Mouse (Mus musculus) adrenal gland, adult 8-10 months (tissue): ENCODE measurements around the gene Dip2c. TPM values are rescaled to one million over a fixed set of nuclear protein-coding genes. Genes with fewer than 3 reads are reported as not detected.

ENCODE experiments used
- DNase-seq: peaks from one replicate; pipeline ENCODE4 v3.0.0; 2022
- total RNA-seq, 4 experiments: library from RNA; stranded (reverse); gene quantifications; 2 replicates each; pipeline ENCODE4 v1.2.4; 2022

Dip2c gene
- total RNA-seq, 4 experiments from 2014 or later = 22.6 to 28.8 (median 26.6) TPM

DNA sequence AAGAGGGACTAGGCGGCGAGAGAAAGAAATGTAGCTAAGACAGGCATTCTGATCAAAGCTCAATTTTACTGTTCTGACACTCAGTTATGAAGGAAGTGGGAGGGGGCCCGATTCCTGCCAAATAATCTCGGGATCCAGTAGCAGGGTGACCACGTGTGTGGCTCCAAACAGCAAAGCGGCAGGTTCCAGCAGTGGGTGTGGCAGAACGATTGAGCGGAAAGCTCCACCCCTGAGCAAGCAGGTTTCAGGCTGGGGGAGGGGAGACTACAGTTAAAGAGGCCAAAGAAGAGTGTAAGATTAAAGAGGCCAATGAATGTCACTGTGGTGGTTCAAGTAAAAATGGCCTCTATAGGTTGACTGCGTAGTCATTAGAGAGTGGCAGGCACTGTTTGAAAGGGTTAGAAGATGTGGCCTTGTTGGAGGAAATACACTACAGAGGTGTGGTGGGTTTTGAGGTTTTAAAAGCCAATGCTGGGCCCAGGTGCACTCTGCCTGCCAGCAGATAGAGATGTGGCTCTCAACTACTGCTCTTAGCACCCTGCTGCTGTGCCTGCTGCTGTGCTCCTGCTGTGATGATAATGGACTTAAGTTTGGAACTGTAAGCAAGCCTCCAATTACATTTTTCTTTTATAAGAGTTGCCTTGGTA, 271.5 kb downstream of the Dip2c start:
- DNase-seq = no peak

DNA sequence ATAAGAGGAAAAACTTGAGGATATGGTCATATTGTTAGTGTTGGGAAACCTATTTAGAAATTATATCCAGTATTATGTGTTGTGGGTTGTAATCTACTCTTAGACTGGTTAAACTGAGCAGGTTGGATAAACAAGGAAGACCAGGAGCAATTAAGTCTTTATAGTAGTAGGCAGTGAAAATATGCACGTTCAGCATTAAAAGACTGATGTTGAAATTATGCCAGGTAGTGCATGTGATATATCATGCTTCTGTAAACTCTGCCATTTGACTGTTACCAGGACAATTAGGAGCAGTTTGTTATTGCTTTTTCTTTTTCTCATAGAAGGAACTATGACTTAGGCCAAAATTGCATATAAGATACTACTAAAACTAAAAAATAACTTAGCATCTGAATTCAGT, 285.8 kb downstream of the Dip2c start:
- DNase-seq = no peak

DNA sequence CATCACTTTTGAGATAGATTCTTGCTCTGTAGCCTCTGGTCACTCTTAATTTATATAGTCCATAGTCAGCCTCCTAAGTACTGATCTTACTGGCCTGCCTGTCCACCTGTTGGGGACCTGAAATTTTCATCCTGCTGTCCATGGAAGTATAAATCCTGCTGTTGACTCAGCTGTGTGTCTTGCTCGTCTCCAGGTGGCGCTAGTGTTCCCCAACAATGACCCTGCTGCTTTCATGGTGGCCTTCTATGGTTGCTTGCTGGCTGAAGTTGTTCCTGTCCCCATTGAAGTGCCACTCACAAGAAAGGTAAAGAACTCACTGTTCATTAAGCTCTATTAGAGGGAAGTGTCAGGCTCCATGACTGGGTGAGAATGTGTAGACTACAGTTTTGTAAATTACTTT, 286.6 kb downstream of the Dip2c start:
- DNase-seq = peak; percentile 38

DNA sequence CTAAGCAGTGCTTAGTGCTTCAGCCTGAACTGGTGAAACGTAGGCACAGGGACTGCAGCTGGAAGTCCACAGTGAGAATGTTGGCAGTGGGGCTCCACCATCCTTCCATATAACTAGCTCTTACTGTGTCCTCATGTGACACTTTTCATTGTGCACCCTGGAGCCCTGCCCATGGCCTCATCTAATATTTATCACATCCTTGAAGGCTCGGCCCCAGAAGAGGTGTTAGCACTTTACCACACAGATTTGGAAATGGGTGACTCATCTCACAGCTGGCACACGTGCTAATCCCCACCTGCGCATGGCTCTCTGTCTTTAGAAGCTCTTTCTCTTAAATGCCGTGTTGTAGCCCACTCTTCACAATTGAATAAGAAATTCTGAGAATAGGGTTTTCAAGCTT, 292.5 kb downstream of the Dip2c start:
- DNase-seq = peak; percentile 11

DNA sequence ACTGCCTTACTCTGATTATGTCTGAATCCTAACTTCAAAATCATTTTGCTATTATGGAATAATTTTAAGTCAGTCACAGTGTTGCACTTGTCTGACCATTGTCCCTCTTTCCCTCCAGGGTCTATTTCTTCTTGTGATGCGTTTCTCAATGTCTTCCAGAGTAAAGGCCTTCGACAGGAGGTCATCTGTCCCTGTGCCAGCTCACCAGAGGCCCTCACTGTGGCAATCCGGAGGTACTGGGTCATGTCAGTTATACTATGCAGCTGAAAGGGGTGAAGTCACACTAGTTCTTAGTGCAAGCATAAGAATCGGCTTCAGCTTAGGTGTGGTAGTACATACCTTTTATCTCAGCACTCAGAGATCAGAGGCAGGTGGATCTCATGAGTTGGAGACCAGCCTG, 300.4 kb downstream of the Dip2c start:
- peak; percentile 57 for DNase-seq

DNA sequence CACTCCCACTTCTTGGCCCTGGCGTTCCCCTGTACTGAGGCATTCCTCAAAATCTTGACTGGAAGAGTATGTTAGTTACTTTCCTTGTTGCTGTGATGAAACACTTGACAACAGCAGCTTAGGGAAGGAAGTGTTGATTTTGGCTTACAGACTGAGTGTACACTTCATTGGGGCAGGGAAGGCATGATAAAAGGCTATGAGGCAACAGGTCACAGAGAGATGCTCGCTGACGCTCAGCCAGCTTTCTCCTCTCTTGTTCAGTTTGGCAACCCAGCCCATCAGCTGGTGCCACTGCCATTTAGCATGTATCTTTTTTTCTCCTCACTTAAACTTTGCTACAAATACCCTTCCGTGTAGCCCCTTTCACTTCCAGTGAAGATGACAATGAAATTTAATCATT, 302.1 kb downstream of the Dip2c start:
- DNase-seq = peak; percentile 49

DNA sequence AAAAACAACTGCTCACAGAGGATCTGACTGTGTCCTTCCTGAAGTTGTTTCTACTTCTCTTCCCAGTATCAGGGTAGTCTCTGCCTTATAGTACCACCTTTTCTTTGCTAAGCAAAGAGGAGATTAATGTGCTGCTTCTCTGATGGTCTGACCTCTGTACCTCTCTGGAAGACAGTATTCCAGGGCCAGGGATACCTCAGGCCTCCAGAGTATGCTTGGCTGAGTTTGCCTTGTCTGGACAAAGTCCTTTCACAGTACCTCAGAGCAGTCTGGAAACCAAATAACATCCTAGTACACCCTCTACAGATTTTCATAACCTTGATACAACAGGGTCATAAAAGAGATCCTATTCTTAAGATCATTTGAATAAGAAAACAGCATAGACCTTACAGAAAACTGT, 305.5 kb downstream of the Dip2c start:
- DNase-seq = no peak

DNA sequence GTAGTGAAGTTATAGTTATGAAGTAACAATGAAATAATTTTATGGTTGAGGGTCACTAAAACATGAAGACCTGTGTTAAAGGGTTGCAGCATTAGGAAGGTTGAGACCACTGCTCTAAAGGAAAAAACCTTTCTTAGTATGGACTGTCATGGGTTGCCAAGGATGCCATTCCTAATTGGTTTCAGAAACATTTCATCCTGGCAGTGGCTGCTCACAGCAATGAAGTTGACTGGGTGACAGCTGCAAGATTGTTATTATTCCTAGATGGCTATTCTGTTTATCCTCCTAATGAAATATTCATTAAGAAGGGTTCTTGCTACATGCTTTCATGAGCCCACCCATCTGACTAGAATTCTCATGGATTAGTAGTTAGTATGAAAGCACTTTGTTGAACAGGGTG, 307.3 kb downstream of the Dip2c start:
- DNase-seq = no peak

DNA sequence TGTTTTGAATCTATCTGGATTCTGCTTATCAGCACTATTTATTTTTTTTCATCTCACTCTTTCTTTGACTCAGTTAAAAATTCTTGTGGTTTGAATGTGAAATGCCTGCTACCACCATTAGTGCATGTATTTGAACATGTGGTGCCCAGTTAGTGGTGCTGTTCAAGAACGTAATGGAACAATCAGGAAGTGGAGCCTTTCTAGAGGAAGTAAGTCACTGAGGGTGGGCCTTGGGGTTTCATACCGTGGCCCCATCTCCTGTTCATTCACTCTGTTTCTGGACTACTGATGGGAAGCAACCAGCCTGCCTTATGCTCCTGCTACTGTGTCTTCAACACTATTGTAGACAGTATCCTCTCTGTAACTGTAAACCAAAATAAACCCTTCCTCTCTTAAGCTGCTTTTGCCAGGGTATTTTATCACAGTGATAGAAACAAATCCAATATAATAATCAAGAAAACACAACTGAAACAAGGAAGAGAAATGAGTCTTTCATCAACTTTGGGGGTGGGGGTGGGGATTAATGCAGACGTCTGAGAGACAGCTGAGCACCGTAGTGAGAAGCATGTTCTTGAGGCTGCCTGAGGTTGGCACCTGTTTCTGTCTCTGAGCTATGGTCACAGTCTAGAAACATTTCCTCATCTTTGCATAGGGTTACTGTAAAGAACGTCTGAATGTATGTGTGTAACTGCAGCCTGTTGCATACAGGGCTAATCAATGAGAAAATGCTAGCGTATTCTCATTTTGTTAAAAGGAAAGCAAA, 323.2 kb downstream of the Dip2c start:
- no peak for DNase-seq

DNA sequence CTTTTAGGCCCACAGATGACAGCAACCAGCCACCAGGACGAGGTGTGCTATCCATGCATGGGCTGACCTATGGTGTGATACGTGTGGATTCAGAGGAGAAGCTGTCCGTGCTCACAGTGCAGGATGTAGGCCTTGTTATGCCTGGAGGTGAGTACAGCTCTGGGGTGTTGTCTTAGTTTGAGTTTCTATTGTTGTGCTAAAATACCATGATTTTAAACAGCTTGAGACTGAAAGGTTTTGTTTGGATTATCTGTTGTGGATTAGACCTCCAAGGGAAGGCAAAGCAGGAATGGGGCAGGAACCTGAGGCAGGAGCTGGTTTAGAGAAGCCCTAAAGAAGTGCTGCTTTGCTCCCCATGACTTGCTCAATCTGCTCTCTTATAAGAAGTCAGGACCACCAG, 325.0 kb downstream of the Dip2c start:
- DNase-seq = no peak

DNA sequence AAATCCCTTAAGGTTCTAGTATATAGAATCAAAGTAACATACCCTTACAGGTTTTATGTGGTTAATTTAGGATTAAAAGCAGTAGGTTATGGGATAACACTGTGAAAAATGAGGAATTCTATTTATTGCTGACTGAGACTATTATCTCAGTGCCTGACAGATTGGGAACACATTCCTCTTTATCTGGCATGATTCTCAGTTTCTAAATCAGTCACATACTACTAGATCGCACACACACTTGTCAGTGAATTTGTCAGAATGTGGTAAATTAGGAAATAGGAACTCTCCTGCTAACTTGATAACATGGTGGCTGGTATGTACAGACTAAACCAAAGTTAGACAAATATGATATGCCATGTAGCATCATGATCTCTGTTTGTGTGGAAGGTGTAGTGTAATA, 334.9 kb downstream of the Dip2c start:
- DNase-seq = no peak

DNA sequence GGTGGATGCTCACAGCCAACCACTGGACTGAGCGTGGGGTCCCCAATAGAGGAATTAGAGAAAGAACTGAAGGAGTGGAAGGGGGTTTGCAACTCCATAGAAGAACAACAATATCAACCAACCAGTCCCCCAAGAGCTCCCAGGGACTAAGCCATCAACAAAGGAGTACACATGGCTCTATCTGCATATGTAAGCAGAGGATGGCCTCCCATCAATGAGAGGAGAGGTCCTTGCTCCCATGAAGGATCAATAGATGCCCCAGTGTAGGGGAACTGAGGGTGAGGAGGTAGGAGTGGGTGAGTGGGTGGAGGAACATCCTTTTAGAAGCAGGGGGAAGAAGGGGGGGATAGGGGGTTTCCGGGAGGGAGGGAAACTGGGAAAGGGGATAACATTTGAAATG, 356.4 kb downstream of the Dip2c start:
- no peak for DNase-seq

DNA sequence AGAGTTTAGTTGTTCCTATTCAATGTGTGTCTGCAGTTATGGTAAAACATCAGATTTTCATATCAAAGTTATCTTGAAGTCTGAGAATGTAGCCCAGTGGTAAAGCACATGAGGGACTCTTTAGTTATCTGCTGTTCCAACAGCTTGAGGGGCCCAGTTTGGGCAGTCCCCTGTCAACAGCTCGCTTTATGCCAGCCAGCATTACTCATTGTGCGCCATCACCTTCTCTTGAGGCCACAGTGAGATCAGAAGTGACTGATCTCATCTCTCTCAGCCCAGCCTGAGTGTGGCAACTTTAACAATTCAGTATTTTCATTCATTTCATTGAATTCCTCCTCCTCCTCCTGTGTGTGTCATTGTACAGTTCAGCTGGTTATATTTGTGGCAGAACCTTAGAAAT, 359.6 kb downstream of the Dip2c start:
- peak; percentile 13 for DNase-seq

DNA sequence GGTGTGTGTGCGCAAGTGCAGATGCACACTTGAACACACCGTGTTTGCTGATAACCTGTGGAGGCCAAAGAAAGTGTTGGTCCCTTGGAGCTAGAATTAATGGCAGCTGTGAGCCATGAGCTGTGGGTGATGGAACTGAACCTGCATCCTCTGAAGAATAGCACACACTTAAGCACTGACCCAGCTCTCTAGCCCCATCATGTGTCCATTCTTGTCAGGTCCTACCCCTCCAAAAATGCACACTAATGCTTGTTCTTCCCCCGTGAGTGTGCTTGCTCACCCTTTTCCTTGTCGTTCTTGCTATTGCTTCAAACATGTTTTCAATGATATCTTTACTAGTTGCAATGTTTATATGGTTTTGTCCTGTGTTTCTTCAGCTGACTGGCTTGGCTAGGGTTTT, 360.2 kb downstream of the Dip2c start:
- DNase-seq = no peak

DNA sequence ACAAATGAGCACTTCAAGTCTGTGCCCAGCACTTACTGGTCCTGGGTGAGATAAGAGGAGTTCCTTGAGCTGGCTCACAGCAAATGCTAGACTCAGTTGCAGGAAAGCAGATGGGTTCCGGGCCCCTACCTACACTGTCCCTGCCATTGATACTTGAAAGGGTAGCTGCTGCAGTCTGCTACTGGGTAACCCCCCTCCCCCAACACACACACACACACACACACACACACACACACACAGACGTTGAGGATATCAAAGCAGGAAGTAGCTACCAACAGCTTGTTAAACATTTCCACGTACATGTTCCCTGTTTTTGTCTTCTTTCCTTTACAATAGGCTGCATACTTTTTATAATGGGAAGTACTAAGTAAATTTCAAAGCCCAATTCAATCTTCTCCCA, 361.6 kb downstream of the Dip2c start:
- no peak for DNase-seq

DNA sequence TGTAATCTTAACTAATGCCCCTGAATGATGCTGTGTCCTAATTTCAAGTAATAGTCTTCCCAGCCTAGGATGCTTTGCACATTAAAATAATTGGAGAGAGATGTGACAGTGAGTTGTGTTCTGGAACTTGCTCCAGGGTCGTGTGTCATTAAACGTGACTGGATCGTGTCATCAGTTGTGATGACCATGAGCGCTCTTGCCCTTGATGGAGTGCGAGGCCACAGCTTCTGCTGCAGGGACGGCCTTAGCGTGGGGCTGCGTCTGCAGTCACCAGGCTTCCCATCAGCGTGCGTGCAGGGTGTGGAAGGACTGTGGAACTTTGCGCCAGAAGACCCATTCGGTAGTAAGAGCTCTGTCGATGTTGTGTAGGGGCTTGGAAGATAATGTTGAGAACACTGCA, 372.4 kb downstream of the Dip2c start:
- peak; percentile 80 for DNase-seq

DNA sequence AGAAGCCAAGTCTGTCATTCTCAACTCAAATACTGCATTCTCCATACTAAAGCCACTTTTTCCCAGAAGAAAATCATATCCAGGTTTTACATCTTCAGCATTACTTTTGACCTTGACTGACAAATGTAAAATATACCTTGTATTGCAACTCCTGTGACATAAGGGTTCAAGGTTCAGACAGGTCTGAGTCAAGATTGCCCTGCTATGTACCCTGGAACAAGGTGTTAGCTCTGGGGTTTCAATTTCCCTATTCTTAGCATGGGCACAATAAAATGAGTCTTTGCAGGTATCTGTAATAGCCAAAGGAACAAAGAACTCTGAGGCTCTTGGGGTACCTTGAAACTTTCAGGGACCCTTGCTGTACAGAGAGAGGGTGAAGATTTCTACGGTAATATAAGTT, 373.6 kb downstream of the Dip2c start:
- DNase-seq = no peak

DNA sequence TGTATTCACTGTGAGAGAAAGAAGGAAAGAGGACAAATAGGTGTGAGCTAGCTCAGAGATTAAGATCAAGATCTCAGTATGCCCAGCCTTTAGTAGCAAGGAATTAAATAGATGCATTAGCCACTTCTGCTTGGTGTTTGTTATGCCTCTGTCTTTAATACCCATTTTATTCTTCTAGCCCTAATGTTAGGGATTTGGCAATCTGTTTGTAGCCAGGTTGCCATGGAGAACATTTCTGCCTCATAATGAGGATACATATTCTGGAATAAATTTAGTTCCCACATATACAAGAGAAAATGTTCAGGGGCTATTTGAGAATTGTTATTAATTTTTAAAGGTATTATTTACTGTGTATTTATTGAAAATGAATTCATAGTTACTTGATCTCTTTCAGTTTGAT, 374.3 kb downstream of the Dip2c start:
- no peak for DNase-seq

DNA sequence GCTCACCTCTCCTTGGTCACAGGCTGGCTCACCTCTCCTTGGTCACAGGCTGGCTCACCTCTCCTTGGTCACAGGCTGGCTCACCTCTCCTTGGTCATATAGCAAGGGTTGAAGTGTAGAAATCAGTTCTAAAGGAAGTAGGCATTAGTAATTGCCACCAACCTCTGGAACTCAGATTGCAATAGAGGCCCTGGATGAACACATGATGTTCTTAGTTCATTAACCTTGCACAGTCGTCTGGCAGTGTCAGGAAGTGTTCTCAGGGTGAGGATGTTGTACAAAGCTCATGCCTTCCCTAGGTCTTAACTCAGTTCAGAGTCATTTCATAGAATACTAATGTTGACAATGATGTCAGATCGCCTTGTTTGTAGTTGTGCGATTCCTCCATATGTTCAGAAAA, 376.7 kb downstream of the Dip2c start:
- DNase-seq = no peak

DNA sequence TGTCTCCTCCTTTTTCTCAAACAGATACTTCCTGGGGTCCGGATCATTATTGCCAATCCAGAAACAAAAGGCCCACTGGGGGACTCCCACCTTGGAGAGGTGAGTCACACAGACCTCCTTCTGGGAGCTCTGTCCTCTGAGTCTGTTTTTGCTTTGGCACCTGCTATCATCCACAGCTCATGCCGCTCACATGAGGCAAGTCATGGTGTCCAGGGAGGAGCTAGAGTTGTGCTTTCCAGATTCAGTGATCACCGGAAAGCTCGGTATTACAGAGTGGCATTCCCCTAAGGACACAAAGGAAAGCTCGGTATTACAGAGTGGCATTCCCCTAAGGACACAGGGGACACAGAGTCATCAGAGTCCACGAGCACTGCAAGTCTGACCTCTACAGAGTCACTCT, 380.3 kb downstream of the Dip2c start:
- DNase-seq = no peak

DNA sequence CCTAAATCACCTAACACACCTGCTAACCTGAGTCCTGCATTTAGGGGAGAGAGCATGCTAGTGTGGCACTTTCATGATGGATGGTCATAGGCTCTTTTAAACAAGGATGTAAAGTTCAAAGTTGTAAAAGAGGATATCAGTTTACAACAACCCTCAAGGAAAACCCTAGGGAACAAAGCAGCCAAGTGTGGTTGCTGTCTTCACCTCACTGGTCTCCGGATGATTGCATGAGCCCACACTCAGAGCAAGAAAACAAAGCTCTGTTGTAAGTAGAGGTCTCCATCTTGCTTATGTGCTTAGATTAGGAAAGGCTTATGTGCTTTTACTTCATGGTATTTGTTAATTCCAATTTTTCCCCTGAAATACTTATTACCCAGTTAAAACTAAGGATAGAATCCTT, 384.4 kb downstream of the Dip2c start:
- no peak for DNase-seq

DNA sequence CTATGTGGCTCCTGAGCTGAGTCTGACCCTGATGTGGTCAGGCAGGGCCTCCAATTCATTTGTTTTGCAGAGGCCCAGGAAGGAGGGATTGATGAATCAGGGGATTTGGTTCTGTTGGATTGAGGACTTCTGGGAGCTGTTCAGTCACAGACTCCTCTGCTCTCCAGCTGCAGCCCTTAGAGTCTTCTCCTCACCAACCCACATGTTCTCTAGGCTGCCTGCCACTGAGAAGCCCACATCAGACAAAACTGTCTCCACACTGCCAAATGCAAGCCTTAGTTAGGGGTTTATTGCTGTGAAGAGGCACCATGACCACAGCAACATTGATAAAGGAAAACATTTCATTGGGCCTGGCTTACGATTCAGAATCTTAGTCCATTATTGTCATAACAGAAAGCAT, 387.3 kb downstream of the Dip2c start:
- DNase-seq = no peak

DNA sequence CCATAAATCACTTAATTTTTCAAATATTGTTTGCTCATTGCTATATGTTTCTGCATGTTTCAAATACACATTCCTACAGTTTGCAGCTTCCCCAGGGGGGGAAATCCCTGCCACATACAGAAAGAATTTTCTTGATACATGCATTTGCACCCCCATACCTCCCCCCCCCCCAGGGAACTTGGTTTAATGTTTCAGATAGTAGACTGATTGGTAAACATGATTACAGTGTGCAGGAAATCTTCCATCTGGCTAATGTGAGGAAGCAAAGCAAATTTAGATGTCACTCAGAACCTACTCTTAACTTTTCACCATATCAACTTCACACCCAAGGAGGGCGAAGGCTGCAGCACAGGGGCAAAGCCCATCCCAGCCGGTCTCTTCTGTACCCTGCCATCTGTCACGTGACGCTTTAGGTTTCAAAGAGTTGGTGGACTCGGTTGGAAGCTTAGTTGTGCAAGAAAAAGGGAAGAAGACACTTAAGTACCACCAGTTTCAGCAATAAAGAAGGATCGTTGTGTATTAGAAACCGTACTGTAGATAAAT, 391.7 kb downstream of the Dip2c start:
- no peak for DNase-seq

DNA sequence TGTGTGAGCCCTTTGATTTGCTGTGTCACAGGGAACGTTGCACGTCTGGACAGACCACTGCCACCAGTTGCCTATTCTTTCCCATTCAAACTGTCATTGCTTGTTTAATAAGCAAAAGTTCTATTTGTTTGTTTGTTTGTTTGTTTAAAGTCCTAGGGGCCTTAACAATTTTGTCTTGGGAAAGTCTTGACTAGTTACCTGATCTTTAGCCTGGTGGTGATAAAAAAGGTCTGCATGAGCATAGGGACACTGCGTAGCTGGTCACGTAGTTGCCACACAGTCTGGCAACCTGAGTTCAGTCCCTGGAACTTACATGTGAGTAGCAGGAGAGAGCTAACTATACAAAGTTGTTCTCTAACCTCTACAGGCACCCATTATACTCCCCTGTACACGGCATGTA, 392.9 kb downstream of the Dip2c start:
- DNase-seq = no peak
